Mouse (Mus musculus) intestine, embryonic 15.5 days (tissue): ENCODE results near the gene Prdm1. TPM values are rescaled to one million over a fixed set of nuclear protein-coding genes. Genes with fewer than 3 reads are reported as not detected.

ENCODE experiments used
- ATAC-seq: fragments of 200-750 bp; cut with Nextera tagmentation; 2 replicates; pipeline ENCODE4 v1.8.0; 2017; ENCODE audit warnings: moderate TSS enrichment, moderate library complexity
- H3K27ac ChIP-seq: fragments of 300-500 bp; sonication (generic); 2 replicates; pipeline ENCODE4 v1.5.1; 2015; ENCODE audit warnings: mild to moderate bottlenecking, inconsistent platforms
- H3K27me3 ChIP-seq: fragments of 300-500 bp; sonication (generic); replicated peaks from 2 replicates; pipeline ENCODE4 v1.6.1; 2015; ENCODE audit warnings: inconsistent platforms
- H3K36me3 ChIP-seq: fragments of 300-500 bp; sonication (generic); 2 replicates; pipeline ENCODE4 v1.6.1; 2015; ENCODE audit warnings: inconsistent platforms
- H3K4me1 ChIP-seq: fragments of 300-500 bp; sonication (generic); replicated peaks from 2 replicates; pipeline ENCODE4 v1.6.1; 2015; ENCODE audit warnings: inconsistent platforms
- H3K4me2 ChIP-seq: fragments of 300-500 bp; sonication (generic); replicated peaks from 2 replicates; pipeline ENCODE4 v1.6.1; 2015; ENCODE audit warnings: mild to moderate bottlenecking, inconsistent platforms
- H3K4me3 ChIP-seq: fragments of 300-500 bp; sonication (generic); replicated peaks from 2 replicates; pipeline ENCODE4 v1.5.1; 2015; ENCODE audit warnings: inconsistent platforms
- H3K9ac ChIP-seq: fragments of 300-500 bp; sonication (generic); 2 replicates; pipeline ENCODE4 v1.6.1; 2015; ENCODE audit warnings: inconsistent platforms
- H3K9me3 ChIP-seq: fragments of 300-500 bp; sonication (generic); 2 replicates; pipeline ENCODE4 v1.6.1; 2016; ENCODE audit warnings: inconsistent platforms
- WGBS: fragments of 180-500 bp; shearing (Covaris S2); methylation state at CpG from one replicate; pipeline ENCODE4 v1.1.7; 2015; 5-methylcytosine and 5-hydroxymethylcytosine counted together
- polyA plus RNA-seq: library from polyadenylated mRNA; unstranded; fragments of >200 nt; fragmentation: Nextera tagmentation; extraction: Ambion mirVana; gene quantifications from 2 replicates; pipeline ENCODE4 v1.2.1, GENCODE M21; 2015

Gene Prdm1
- polyA plus RNA-seq, 1 experiment from 2014 or later, result 22.0 TPM

- ATAC-seq, result no peak
- Histone ChIP-seq H3K27ac (no peak overlapping the region), H3K9me3 (no peaks in the 10 kb centered on the region), H3K4me3 (no peak overlapping the region), H3K36me3 (no peaks in the 10 kb centered on the region), H3K9ac (no peak overlapping the region), H3K4me1 (no peaks in the 10 kb centered on the region), H3K27me3 (no peaks in the 10 kb centered on the region), H3K4me2 (no peak overlapping the region)
- 62% methylated on average over 13 of the region's 13 CpGs for WGBS
These were observed 127.7 kb downstream of the Prdm1 start for GRCm38 (mm10) chr10:44400602-44401001.

DNA sequence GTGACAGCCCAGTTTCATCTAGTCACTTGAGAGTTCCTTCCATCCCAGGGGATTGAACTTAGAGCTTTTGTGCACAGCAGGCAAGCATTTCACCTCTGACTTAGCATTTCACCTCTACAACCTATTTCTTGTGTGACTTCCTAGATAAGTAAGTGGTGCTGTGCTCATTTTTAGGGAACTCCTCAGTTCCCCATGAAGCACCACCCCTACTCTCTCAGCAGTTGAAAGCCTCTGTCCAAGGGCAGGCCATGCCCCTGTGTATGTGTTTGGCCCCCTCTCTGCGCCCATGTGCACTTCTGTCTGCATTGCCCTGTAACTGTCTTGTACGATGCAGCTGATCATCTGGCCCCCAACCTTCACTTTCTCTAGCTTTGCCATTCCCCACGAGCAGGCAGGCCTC, 128.2 kb downstream of the Prdm1 start:
- 74% methylated on average over 3 of the region's 3 CpGs for WGBS
- no peak overlapping the region for H3K27ac ChIP-seq

GRCm38 (mm10) chr10:44392855-44393254, 135.4 kb downstream of the Prdm1 start:
- Histone ChIP-seq H3K4me3 (no peak overlapping the region), H3K9me3 (no peaks in the 10 kb centered on the region), H3K4me2 (no peak overlapping the region), H3K27me3 (no peaks in the 10 kb centered on the region), H3K9ac (no peak overlapping the region), H3K27ac (no peak overlapping the region), H3K4me1 (no peaks in the 10 kb centered on the region), H3K36me3 (no peaks in the 10 kb centered on the region)
- 83% methylated on average over 8 of the region's 8 CpGs for WGBS
- no peak for ATAC-seq

More for the DNA sequence above, 128.2 kb downstream of the Prdm1 start:
- no peaks in the 10 kb centered on the region for H3K36me3 ChIP-seq
- ATAC-seq, result no peak
- no peak overlapping the region for H3K4me3 ChIP-seq
- no peaks in the 10 kb centered on the region for H3K27me3 ChIP-seq
- H3K4me2 ChIP-seq, result no peak overlapping the region
- H3K9ac ChIP-seq, result no peak overlapping the region
- H3K4me1 ChIP-seq, result no peaks in the 10 kb centered on the region
- H3K9me3 ChIP-seq, result no peaks in the 10 kb centered on the region

DNA sequence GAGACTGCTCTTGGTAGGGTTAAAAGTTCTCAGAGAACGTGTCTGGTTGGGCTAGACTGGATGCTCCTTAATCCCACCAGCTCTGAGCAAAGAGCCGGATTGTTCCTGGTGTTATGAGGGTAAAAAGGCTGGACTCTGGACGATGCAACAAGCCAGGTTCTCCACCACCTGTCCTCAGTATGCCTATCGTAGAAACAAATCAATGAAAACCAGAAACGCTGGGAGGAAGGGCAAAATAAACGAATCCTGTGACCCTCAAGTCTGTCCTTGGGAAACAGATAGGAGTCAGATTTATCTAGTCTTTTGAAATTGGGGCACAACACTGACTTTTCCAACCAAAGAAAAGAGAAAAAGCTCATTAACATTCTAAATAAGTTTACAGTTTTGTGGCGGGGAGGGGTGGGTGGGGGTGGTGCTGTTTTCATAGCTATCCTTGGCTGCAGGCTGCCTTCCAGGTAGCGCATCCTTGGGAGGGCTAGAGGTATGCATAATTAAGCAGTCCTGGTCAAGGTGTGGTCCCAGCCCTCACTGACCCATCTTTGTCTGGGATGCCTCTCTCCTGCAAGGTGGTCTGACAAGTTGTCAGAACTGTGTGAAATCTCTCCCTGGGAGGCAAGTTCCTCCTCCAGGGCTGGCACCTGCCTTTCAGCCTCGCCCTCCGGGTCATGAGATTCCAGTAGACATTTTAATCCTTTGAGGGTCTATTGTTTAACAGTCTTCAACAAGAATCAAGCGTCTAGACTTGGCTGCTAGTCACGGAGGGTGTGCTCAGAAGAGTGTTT, 136.6 kb downstream of the Prdm1 start:
- Histone ChIP-seq H3K9me3 (no peaks in the 10 kb centered on the region), H3K4me3 (no peak overlapping the region), H3K27ac (no peak overlapping the region), H3K4me2 (no peak overlapping the region), H3K27me3 (no peaks in the 10 kb centered on the region), H3K4me1 (no peaks in the 10 kb centered on the region), H3K9ac (no peak overlapping the region), H3K36me3 (no peaks in the 10 kb centered on the region)
- no peak for ATAC-seq
- 44% methylated on average over 12 of the region's 12 CpGs for WGBS

DNA sequence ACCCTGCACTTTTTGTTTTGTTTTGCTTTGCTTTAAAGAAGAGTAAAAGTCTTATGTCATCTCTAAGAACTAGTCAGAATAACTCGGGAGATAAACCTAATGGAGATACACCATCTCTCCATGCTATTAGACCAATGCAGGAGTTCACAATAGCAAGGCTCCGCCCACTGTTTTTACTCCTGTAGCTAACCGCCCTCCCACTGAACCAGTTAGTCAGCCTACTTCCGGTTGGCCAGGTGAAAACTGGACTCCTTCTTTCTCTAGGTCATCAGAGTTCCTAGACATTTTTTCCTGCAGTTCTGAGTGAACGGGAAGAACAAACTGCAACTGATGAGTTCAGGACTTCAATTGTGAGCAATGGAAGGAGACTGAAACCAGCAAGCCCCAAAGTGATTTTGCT, 138.0 kb downstream of the Prdm1 start:
- Histone ChIP-seq H3K36me3 (no peaks in the 10 kb centered on the region), H3K4me2 (no peak overlapping the region), H3K9me3 (no peaks in the 10 kb centered on the region), H3K27me3 (no peaks in the 10 kb centered on the region), H3K4me3 (no peak overlapping the region), H3K9ac (no peak overlapping the region), H3K27ac (no peak overlapping the region), H3K4me1 (no peaks in the 10 kb centered on the region)
- WGBS, result 73% methylated on average over 5 of the region's 5 CpGs
- no peak for ATAC-seq

DNA sequence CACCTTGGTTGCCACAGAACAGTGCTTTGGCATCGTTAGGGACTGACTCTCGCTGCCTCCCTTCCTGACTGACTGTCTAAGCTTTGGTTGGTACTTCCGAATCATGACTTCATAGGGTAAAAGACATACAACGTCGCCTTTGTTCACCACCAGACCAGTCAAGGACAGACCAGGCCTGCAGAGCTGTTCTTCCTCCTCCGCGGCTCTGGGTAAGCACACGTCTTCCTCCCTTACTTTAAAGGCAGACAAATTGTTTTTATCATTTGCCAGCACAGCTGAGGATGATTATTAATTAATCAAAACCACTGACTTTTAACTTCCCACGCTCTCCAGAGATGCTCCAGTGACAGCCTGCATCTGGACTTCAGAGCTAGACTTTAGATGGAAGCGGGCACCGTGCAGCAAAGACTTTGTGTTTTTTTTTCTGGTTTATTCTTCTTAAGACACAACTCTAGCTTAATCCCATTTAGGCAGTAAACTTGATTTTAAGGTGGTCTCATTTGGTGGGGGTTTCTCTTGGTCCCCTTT, 139.5 kb downstream of the Prdm1 start:
- Histone ChIP-seq H3K36me3 (no peaks in the 10 kb centered on the region), H3K27me3 (no peaks in the 10 kb centered on the region)

More for the DNA sequence above, 139.5 kb downstream of the Prdm1 start:
- Histone ChIP-seq H3K27ac (no peak overlapping the region), H3K9ac (no peak overlapping the region), H3K4me3 (no peak overlapping the region), H3K9me3 (no peaks in the 10 kb centered on the region), H3K4me2 (no peak overlapping the region), H3K4me1 (no peaks in the 10 kb centered on the region)
- ATAC-seq, result no peak
- 64% methylated on average over 11 of the region's 11 CpGs for WGBS
